Mouse (Mus musculus) cerebellum, adult 2 months (tissue): ENCODE measurements around the gene Ocel1.

ENCODE experiments used
- CTCF ChIP-seq: fragments of 200-500 bp; IDR thresholded peaks from 2 replicates; pipeline ENCODE4 v1.5.1; 2011; ENCODE audit warnings: low read depth, mild to moderate bottlenecking, control low read depth, low read length, moderate library complexity, borderline replicate concordance; ENCODE audit not compliant: insufficient read depth
- POLR2A ChIP-seq: fragments of 200-500 bp; IDR thresholded peaks from 2 replicates; pipeline ENCODE4 v1.6.1; 2011; ENCODE audit warnings: low read length, control low read depth, borderline replicate concordance; ENCODE audit not compliant: insufficient read depth

GRCm38 (mm10) chr8:71366771-71367528, 4.1 kb upstream of the Ocel1 start, which contains the start of gene Use1:
- TF ChIP-seq CTCF (no peak), POLR2A (peak; percentile 73; the same call in 1 of the 2 replicates)
